Mouse (Mus musculus) left cerebral cortex, adult 2 months (tissue): ENCODE measurements around the gene Ifitm2. TPM values are rescaled to one million over a fixed set of nuclear protein-coding genes. Genes with fewer than 3 reads are reported as not detected.

Source experiments
- DNase-seq, 2 experiments: peaks; one replicate each; pipeline ENCODE4 v3.0.0; 2021 to 2022; ENCODE audit warnings: low spot score in 2 of 2, mixed read lengths in 1 of 2; ENCODE audit errors: extremely low spot score in 1 of 2
- H3K27ac ChIP-seq: fragments of 200-600 bp; 2 replicates; pipeline ENCODE4 v1.8.1; 2022
- H3K4me3 ChIP-seq: fragments of 200-600 bp; 2 replicates; pipeline ENCODE4 v1.8.1; 2022
- CTCF ChIP-seq: fragments of 200-600 bp; IDR thresholded peaks from 2 replicates; pipeline ENCODE4 v1.8.1; 2022; ENCODE audit warnings: antibody characterized with exemption, mild to moderate bottlenecking, moderate library complexity
- intact Hi-C: fragments of 180-260 bp; cut with DNase I; formaldehyde crosslinking; loops from one replicate; pipeline ENCODE4 v1.15.1; 2025
- total RNA-seq, 2 experiments: library from RNA; stranded (reverse); gene quantifications; 2 replicates each; pipeline ENCODE4 v1.2.3; 2021

Gene Ifitm2
- total RNA-seq, 2 experiments from 2014 or later = 10.8 to 17.7 TPM

DNA sequence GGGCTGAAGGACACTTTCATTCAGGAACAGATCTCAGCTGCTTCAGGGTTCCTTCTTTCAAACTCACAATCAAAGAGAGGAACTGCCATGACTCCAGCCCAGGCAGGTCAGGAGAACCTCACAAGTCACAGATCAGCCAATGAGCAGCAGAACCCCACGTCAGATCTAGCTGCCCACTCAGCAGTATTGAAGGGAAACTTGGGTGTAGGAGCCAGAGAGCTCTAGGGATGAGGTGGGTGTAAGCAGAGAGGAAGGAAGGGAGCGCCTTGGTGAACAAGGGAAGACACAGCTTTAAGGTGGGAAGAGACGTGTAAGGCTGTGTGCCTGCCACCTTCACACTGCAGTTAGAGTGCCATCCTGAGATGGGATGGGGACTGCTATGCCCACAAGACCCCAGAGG is 43.5 kb downstream of the Ifitm2 start:
- Histone ChIP-seq H3K4me3 (no peak overlapping the region), H3K27ac (no peak overlapping the region)
- no peak for TF ChIP-seq CTCF
- peak; percentile 28 to 41 for DNase-seq
- intact Hi-C loops = no loop called here

DNA sequence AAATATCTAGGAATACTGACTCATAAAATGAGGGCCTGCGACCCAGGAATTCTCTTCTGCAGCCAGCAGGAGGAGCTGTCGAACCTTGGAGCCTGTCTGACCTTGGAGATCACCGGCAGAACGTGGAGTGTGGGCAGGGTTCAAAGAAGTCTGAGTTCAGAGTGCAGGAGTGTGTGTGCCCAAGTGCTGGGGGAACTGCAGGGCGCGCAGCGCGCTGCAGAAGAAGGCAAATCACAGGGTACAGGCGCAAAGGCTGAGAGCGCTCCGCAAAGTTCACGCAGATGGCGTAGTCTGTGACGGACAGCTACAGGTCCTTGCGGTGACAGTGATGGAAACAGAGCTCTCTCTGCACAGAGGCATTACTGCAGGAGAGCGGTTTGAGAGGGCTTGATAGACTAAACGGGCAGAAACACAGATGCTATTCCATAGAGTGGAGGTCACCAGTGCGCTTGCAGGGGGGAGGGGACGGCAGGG is 47.1 kb downstream of the Ifitm2 start:
- intact Hi-C loops = loop anchor here (1.0 to 5.0 kb wide), 3 partner anchors 49 to 269 kb away; partner anchors contain the start of genes Gm45717 and Ifitm2
- Histone ChIP-seq H3K4me3 (peak overlapping the region; percentile 28), H3K27ac (no peak overlapping the region; the same call in 1 of the 2 replicates)
- peak; percentile 83 for TF ChIP-seq CTCF
- peak; percentile 63 to 67 for DNase-seq

DNA sequence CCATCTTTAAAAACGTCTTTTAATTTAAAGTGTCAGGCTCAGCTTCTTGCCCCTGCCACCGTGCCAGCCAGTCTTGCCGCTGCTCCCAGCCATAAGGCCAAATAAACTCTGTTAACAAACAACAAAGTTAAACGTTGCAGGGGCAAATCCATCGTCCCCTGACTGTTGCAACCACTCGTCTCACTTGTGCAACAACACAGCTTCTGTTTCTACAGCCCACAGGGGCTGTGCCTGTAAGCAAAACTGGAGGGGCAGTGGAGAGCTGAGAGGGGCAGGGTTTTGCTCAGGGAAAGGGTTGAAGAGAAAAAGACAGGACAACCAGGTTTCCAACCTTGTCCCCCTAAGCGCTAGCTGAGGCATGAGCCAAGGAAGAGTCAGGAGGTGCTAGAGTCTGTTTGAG is 47.6 kb downstream of the Ifitm2 start:
- Histone ChIP-seq H3K27ac (no peak overlapping the region), H3K4me3 (no peak overlapping the region)
- TF ChIP-seq CTCF = no peak
- DNase-seq = no peak
- intact Hi-C loops = loop anchor here (1.0 to 5.0 kb wide), 3 partner anchors 49 to 269 kb away; partner anchors contain the start of genes Gm45717 and Ifitm2

DNA sequence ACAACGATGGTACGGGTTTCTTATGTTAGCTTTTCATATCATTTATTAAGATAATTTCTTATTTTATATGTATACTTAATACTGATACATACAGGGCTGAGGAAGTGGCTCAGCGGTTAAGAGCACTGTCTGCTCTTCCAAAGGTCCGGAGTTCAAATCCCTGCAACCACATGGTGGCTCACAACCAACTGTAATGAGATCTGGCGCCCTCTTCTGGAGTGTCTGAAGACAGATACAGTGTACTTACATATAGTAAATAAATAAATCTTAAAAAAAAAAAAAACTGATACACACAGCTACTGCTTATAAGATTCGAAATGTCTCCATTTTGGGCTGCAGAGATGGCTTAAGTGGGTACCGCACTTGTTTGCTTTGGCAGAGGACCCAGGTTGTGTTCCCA is 48.1 kb downstream of the Ifitm2 start:
- peak; percentile 19 for TF ChIP-seq CTCF
- H3K27ac ChIP-seq = no peak overlapping the region
- DNase-seq = no peak
- H3K4me3 ChIP-seq = no peak overlapping the region
- intact Hi-C loops = loop anchor here (1.0 to 5.0 kb wide), 3 partner anchors 50 to 270 kb away; partner anchors contain the start of genes Gm45717 and Ifitm2

DNA sequence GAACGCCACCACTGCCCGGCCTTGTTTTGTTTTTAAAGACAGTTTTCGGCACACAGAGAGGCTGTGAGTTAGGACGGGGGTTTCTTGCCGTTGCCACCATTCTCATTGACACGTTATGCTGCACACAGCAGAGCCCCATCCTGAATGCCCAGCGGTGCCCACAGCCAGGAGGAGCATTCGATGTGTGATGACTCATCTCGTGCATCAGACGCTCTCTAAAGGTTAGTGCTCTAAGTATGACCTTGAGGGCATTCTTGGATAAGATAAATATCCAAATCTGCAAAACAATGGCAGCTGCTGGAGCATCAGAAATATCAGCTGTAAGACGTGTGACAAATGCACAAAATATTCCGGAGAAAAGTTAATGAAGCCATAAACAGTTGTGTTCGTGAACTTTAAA is 48.7 kb downstream of the Ifitm2 start:
- no peak for DNase-seq
- intact Hi-C loops = loop anchor here (5.0 kb wide), 2 partner anchors 50 to 270 kb away; partner anchors contain the start of genes Gm45717 and Ifitm2
- no peak overlapping the region for H3K27ac ChIP-seq
- no peak overlapping the region for H3K4me3 ChIP-seq
- no peak for TF ChIP-seq CTCF

DNA sequence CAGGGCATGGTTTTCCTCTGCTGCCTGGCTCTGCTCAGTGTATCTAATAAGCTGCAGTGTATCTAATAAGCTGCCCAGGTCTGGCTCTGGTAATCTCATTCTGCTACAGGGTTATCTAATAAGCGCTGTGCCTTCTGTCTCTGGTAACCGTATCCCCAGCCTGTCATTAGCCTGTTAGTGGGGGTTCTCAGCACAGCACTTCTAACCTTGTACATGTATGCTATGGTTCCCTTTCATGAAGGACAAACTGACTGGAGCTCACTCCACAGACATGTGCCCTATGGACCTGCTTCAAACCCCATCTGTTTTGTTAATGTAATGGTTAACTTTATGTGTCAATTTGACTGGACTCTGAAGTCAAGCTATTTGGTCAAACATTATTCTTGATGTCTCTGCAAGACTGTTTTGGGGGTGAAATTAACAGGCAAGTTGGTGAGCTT is 50.1 kb downstream of the Ifitm2 start:
- no peak overlapping the region for H3K4me3 ChIP-seq
- no peak overlapping the region for H3K27ac ChIP-seq
- DNase-seq = no peak
- intact Hi-C loops = loop anchor here (5.0 kb wide), 2 partner anchors 52 to 272 kb away; partner anchors contain the start of genes Gm45717 and Ifitm2
- no peak for TF ChIP-seq CTCF

Other genes starting within 250 kb of the Ifitm2 start
- not detected for gene Cyp2e1, start 192.2 kb downstream of the Ifitm2 start, total RNA-seq
- gene Syce1, start 168.1 kb downstream of the Ifitm2 start, total RNA-seq = under 1 TPM; 0.32 to 0.47 TPM
- gene Zfp941, start 133.8 kb downstream of the Ifitm2 start, total RNA-seq = 10 to 100 TPM; 29.1 to 31.2 TPM
- 1 to 10 TPM; 3.9 to 5.9 TPM for gene Urah, start 121.0 kb downstream of the Ifitm2 start, total RNA-seq
- not detected for gene Scgb1c1, start 110.4 kb downstream of the Ifitm2 start, total RNA-seq
- gene Odf3, start 108.2 kb downstream of the Ifitm2 start, total RNA-seq = not detected
- 1 to 10 TPM; 1.5 to 2.6 TPM for gene Gm45785, start 99.7 kb downstream of the Ifitm2 start, total RNA-seq
- gene Ric8a, start 99.0 kb downstream of the Ifitm2 start, total RNA-seq = 10 to 100 TPM; 62.1 to 74.2 TPM
- gene Bet1l, start 98.4 kb downstream of the Ifitm2 start, total RNA-seq = 10 to 100 TPM; 24.6 to 24.8 TPM
- 100 to 1,000 TPM; 101 to 107 TPM for gene Psmd13, start 74.0 kb downstream of the Ifitm2 start, total RNA-seq
- gene Sirt3, start 73.7 kb downstream of the Ifitm2 start, total RNA-seq = 10 to 100 TPM; 72.2 to 76.5 TPM
- 1 to 10 TPM in 1 of 2 experiments, not detected in 1; 2.0 TPM for gene Cox8b, start 55.5 kb downstream of the Ifitm2 start, total RNA-seq
- gene Nlrp6, start 35.1 kb downstream of the Ifitm2 start, total RNA-seq = 1 to 10 TPM in 1 of 2 experiments, under 1 TPM in 1; 0.68 to 1.2 TPM
- gene Pgghg, start 14.6 kb downstream of the Ifitm2 start, total RNA-seq = 1 to 10 TPM; 4.5 to 4.7 TPM
- gene Ifitm5, start 5.7 kb downstream of the Ifitm2 start, total RNA-seq = not detected
- gene Gm45717, start 50 bp downstream of the Ifitm2 start, total RNA-seq = not detected
- 1 to 10 TPM; 3.7 to 5.8 TPM for gene Ifitm1, start 11.2 kb upstream of the Ifitm2 start, total RNA-seq
- 10 to 100 TPM; 10.9 to 16.7 TPM for gene Ifitm3, start 54.8 kb upstream of the Ifitm2 start, total RNA-seq
- gene Ifitm6, start 61.9 kb upstream of the Ifitm2 start, total RNA-seq = under 1 TPM in 1 of 2 experiments, not detected in 1; 0.57 TPM
- not detected for gene Gm17387, start 73.1 kb upstream of the Ifitm2 start, total RNA-seq
- gene B4galnt4, start 105.1 kb upstream of the Ifitm2 start, total RNA-seq = 10 to 100 TPM; 87.4 to 95.9 TPM
- gene Pkp3, start 122.2 kb upstream of the Ifitm2 start, total RNA-seq = not detected
- 1 to 10 TPM; 1.7 to 3.4 TPM for gene Sigirr, start 144.6 kb upstream of the Ifitm2 start, total RNA-seq
- gene Ano9, start 161.8 kb upstream of the Ifitm2 start, total RNA-seq = not detected
- gene Ptdss2, start 166.4 kb upstream of the Ifitm2 start, total RNA-seq = 10 to 100 TPM; 46.9 to 51.6 TPM
- gene Rnh1, start 216.9 kb upstream of the Ifitm2 start, total RNA-seq = 10 to 100 TPM; 36.5 to 37.3 TPM
- gene Hras, start 238.0 kb upstream of the Ifitm2 start, total RNA-seq = 100 to 1,000 TPM; 219 to 244 TPM
- 1 to 10 TPM; 3.9 to 5.0 TPM for gene Lrrc56, start 238.2 kb upstream of the Ifitm2 start, total RNA-seq